Mouse (Mus musculus) kidney, postnatal 0 days (tissue): ENCODE data around the gene Cfap43. TPM values are rescaled to one million over a fixed set of nuclear protein-coding genes. Genes with fewer than 3 reads are reported as not detected.

Experiments used
- ATAC-seq: fragments of 200-750 bp; cut with Nextera tagmentation; replicated peaks from 2 replicates; pipeline ENCODE4 v1.8.0; 2017; ENCODE audit warnings: low read depth, moderate number of reproducible peaks, moderate TSS enrichment, moderate library complexity; ENCODE audit not compliant: low FRiP score
- DNase-seq: peaks from one replicate; pipeline ENCODE4 v3.0.0-alpha.2; 2016; ENCODE audit warnings: low spot score
- H3K27ac ChIP-seq: fragments of 300-500 bp; sonication (generic); 2 replicates; pipeline ENCODE4 v1.5.1; 2014; ENCODE audit warnings: mild to moderate bottlenecking
- H3K27me3 ChIP-seq: fragments of 300-500 bp; sonication (generic); 2 replicates; pipeline ENCODE4 v1.6.1; 2014; ENCODE audit warnings: low read length, mixed read lengths; ENCODE audit not compliant: insufficient read depth
- H3K36me3 ChIP-seq: fragments of 300-500 bp; sonication (generic); 2 replicates; pipeline ENCODE4 v1.6.1; 2014; ENCODE audit warnings: low read length, mixed read lengths; ENCODE audit not compliant: insufficient read depth
- H3K4me1 ChIP-seq: fragments of 300-500 bp; sonication (generic); replicated peaks from 2 replicates; pipeline ENCODE4 v1.6.1; 2014; ENCODE audit warnings: antibody characterized with exemption, low read length, mixed read lengths; ENCODE audit not compliant: insufficient read depth
- H3K4me2 ChIP-seq: fragments of 300-500 bp; sonication (generic); 2 replicates; pipeline ENCODE4 v1.6.1; 2014; ENCODE audit warnings: mild to moderate bottlenecking, low read length, moderate library complexity, mixed read lengths
- H3K4me3 ChIP-seq: fragments of 300-500 bp; sonication (generic); replicated peaks from 2 replicates; pipeline ENCODE4 v1.5.1; 2014; ENCODE audit warnings: low read depth, low read length
- H3K9ac ChIP-seq: fragments of 300-500 bp; sonication (generic); 2 replicates; pipeline ENCODE4 v1.6.1; 2014; ENCODE audit warnings: low read depth, low read length
- H3K9me3 ChIP-seq: fragments of 300-500 bp; sonication (generic); replicated peaks from 2 replicates; pipeline ENCODE4 v1.6.1; 2016; ENCODE audit warnings: low read length, inconsistent platforms, mixed read lengths
- CTCF ChIP-seq: IDR thresholded peaks from 2 replicates; pipeline ENCODE4 v1.5.1; 2016; ENCODE audit warnings: antibody characterized with exemption, low read depth, mild to moderate bottlenecking, moderate library complexity
- WGBS: fragments of 180-500 bp; shearing (Covaris S2); extraction: QIAGEN DNeasy Blood & Tissue Kit; methylation state at CpG from one replicate; pipeline ENCODE4 v1.1.7; 2014; 5-methylcytosine and 5-hydroxymethylcytosine counted together
- polyA plus RNA-seq: library from polyadenylated mRNA; unstranded; fragments of >200 nt; fragmentation: Nextera tagmentation; extraction: Ambion mirVana; gene quantifications from 2 replicates; pipeline ENCODE4 v1.2.1, GENCODE M21; 2015

The Cfap43 gene
- polyA plus RNA-seq, 1 experiment from 2014 or later: 0.16 TPM

GRCm38 (mm10) chr19:47902316-47903201 is 16.5 kb downstream of the Cfap43 start:
- H3K36me3 ChIP-seq: 0 out of 2 replicates have a peak, but pooled peaks cover under 1% of the 10 kb centered on the region
- H3K4me3 ChIP-seq: no peak overlapping the region
- H3K27me3 ChIP-seq: no peaks in the 10 kb centered on the region
- H3K27ac ChIP-seq: peak overlapping the region; percentile 37
- WGBS: 40% methylated on average over 13 of the region's 13 CpGs
- ATAC-seq (peak; percentile 44; the same call in 1 of the 2 replicates), DNase-seq (peak; percentile 59)
- no peak overlapping the region for H3K4me2 ChIP-seq
- TF ChIP-seq CTCF: no peak
- H3K4me1 ChIP-seq: peaks cover 33% of the 10 kb centered on the region; the same call in 1 of the 2 replicates
- no peaks in the 10 kb centered on the region for H3K9me3 ChIP-seq
- no peak overlapping the region for H3K9ac ChIP-seq

GRCm38 (mm10) chr19:47900558-47900957 is 18.5 kb downstream of the Cfap43 start:
- Histone ChIP-seq H3K4me1 (peaks cover 30% of the 10 kb centered on the region; the same call in 1 of the 2 replicates), H3K27me3 (no peaks in the 10 kb centered on the region), H3K9ac (no peak overlapping the region), H3K4me2 (no peak overlapping the region), H3K36me3 (peaks cover 11% of the 10 kb centered on the region), H3K27ac (no peak overlapping the region), H3K4me3 (no peak overlapping the region), H3K9me3 (no peaks in the 10 kb centered on the region)
- DNase-seq: no peak
- no peak for TF ChIP-seq CTCF
- WGBS: 75% methylated on average over 10 of the region's 10 CpGs
- no peak for ATAC-seq

GRCm38 (mm10) chr19:47900012-47900411 is 19.1 kb downstream of the Cfap43 start:
- Histone ChIP-seq H3K36me3 (peaks cover 17% of the 10 kb centered on the region), H3K4me1 (peaks cover 28% of the 10 kb centered on the region; the same call in 1 of the 2 replicates), H3K27ac (no peak overlapping the region), H3K4me2 (no peak overlapping the region), H3K9ac (no peak overlapping the region), H3K9me3 (no peaks in the 10 kb centered on the region), H3K4me3 (no peak overlapping the region), H3K27me3 (no peaks in the 10 kb centered on the region)
- ATAC-seq (no peak), DNase-seq (no peak)
- peak; percentile 52 for TF ChIP-seq CTCF
- 60% methylated on average over 6 of the region's 6 CpGs for WGBS

- H3K27me3 ChIP-seq: no peaks in the 10 kb centered on the region
- DNase-seq (no peak), ATAC-seq (no peak)
- H3K9me3 ChIP-seq: no peaks in the 10 kb centered on the region
- H3K4me2 ChIP-seq: no peak overlapping the region
- WGBS: 79% methylated on average over 8 of the region's 8 CpGs
- H3K36me3 ChIP-seq: peaks cover 20% of the 10 kb centered on the region
- no peak overlapping the region for H3K27ac ChIP-seq
- H3K4me1 ChIP-seq: peaks cover 23% of the 10 kb centered on the region; the same call in 1 of the 2 replicates
- H3K9ac ChIP-seq: no peak overlapping the region
- no peak overlapping the region for H3K4me3 ChIP-seq
- no peak for TF ChIP-seq CTCF
Measured at GRCm38 (mm10) chr19:47898472-47899079, 20.5 kb downstream of the Cfap43 start.

GRCm38 (mm10) chr19:47893092-47893491 is 26.0 kb downstream of the Cfap43 start:
- Histone ChIP-seq H3K9ac (no peak overlapping the region), H3K27me3 (no peaks in the 10 kb centered on the region), H3K4me3 (no peak overlapping the region), H3K4me2 (no peak overlapping the region), H3K36me3 (peaks cover 20% of the 10 kb centered on the region), H3K4me1 (peaks cover 15% of the 10 kb centered on the region), H3K27ac (no peak overlapping the region), H3K9me3 (no peaks in the 10 kb centered on the region)
- no peak for TF ChIP-seq CTCF
- DNase-seq (no peak), ATAC-seq (no peak)
- WGBS: 94% methylated on average over 6 of the region's 6 CpGs

GRCm38 (mm10) chr19:47891562-47892312 is 27.4 kb downstream of the Cfap43 start:
- Histone ChIP-seq H3K27ac (peak overlapping the region; percentile 84), H3K4me2 (peak overlapping the region; percentile 38), H3K4me3 (no peak overlapping the region), H3K9me3 (no peaks in the 10 kb centered on the region), H3K36me3 (peaks cover 16% of the 10 kb centered on the region; the same call in 1 of the 2 replicates), H3K4me1 (peaks cover 15% of the 10 kb centered on the region), H3K27me3 (no peaks in the 10 kb centered on the region), H3K9ac (no peak overlapping the region)
- TF ChIP-seq CTCF: no peak
- DNase-seq (peak; percentile 76), ATAC-seq (0 out of 2 replicates have a peak, but pooled peaks have one; percentile 24)
- WGBS: 51% methylated on average over 11 of the region's 11 CpGs
